Mouse (Mus musculus): Measurements from ENCODE around the gene Ptprc. TPM values are rescaled to one million over a fixed set of nuclear protein-coding genes. Genes with fewer than 3 reads are reported as not detected.

The Ptprc gene
- polyA plus RNA-seq, 1 experiment: 2.1 TPM

GRCm38 (mm10) chr1:138023601-138024000 lies 151.9 kb downstream of the Ptprc start:
- no peaks in the 10 kb centered on the region for H3K36me3 ChIP-seq (replicated peaks; ENCODE audit: low read length)
- no peak overlapping the region for H3K4me3 ChIP-seq (replicated peaks)
- no peaks in the 10 kb centered on the region for H3K9me3 ChIP-seq
- TF ChIP-seq GATA1 (IDR thresholded peaks at IDR 0.05; ENCODE audit: borderline replicate concordance, low read length) (no peak), FLI1 (IDR thresholded peaks at IDR 0.05; ENCODE audit: low read length) (no peak)
- H3K27me3 ChIP-seq (replicated peaks): no peaks in the 10 kb centered on the region
- H3K4me1 ChIP-seq: no peaks in the 10 kb centered on the region

- Histone ChIP-seq H3K27me3 (replicated peaks) (no peaks in the 10 kb centered on the region), H3K4me1 (no peaks in the 10 kb centered on the region), H3K4me3 (replicated peaks) (no peak overlapping the region), H3K9me3 (no peaks in the 10 kb centered on the region), H3K36me3 (replicated peaks; ENCODE audit: low read length) (no peaks in the 10 kb centered on the region)
- no peak for TF ChIP-seq GATA1 (IDR thresholded peaks at IDR 0.05; ENCODE audit: borderline replicate concordance, low read length)
- no peak for TF ChIP-seq FLI1 (IDR thresholded peaks at IDR 0.05; ENCODE audit: low read length)
Measured at GRCm38 (mm10) chr1:138022918-138023295, 152.6 kb downstream of the Ptprc start.

- no peaks in the 10 kb centered on the region for H3K9me3 ChIP-seq
- TF ChIP-seq GATA1 (IDR thresholded peaks at IDR 0.05; ENCODE audit: borderline replicate concordance, low read length) (no peak), FLI1 (IDR thresholded peaks at IDR 0.05; ENCODE audit: low read length) (no peak)
Measured at GRCm38 (mm10) chr1:138021962-138022917, 153.3 kb downstream of the Ptprc start.

More at GRCm38 (mm10) chr1:138021962-138022917, 153.3 kb downstream of the Ptprc start:
- Histone ChIP-seq H3K4me3 (replicated peaks) (no peak overlapping the region), H3K36me3 (replicated peaks; ENCODE audit: low read length) (no peaks in the 10 kb centered on the region), H3K27me3 (replicated peaks) (no peaks in the 10 kb centered on the region), H3K4me1 (no peaks in the 10 kb centered on the region)

Other genes starting within 250 kb of the Ptprc start
- not detected in 2 replicates for gene Atp6v1g3, start 98.0 kb upstream of the Ptprc start, polyA plus RNA-seq (2012; ENCODE audit: insufficient read depth, low replicate concordance)

All from megakaryocyte, embryonic 14.5 days (primary cell).